Mouse (Mus musculus) thymus, adult 2 months (tissue): ENCODE data around the gene Braf. TPM values are rescaled to one million over a fixed set of nuclear protein-coding genes. Genes with fewer than 3 reads are reported as not detected.

Source experiments
- DNase-seq: peaks from one replicate; pipeline ENCODE4 v3.0.0; 2021
- H3K27ac ChIP-seq: fragments of 200-500 bp; 2 replicates; pipeline ENCODE4 v1.5.1; 2012; ENCODE audit warnings: low read length, control low read depth; ENCODE audit not compliant: control insufficient read depth, insufficient read depth
- H3K27me3 ChIP-seq: fragments of 200-500 bp; 2 replicates; pipeline ENCODE4 v1.6.1; 2012; ENCODE audit warnings: mild to moderate bottlenecking, low read length, moderate library complexity, mixed read lengths; ENCODE audit not compliant: control insufficient read depth, insufficient read depth
- H3K36me3 ChIP-seq: fragments of 200-500 bp; 2 replicates; pipeline ENCODE4 v1.6.1; 2012; ENCODE audit warnings: mild to moderate bottlenecking, low read length, moderate library complexity; ENCODE audit not compliant: control insufficient read depth, insufficient read depth
- H3K4me1 ChIP-seq: fragments of 200-500 bp; replicated peaks from 2 replicates; pipeline ENCODE4 v1.6.1; 2012; ENCODE audit warnings: low read length; ENCODE audit not compliant: control insufficient read depth, insufficient read depth
- H3K4me3 ChIP-seq: fragments of 200-500 bp; 2 replicates; pipeline ENCODE4 v1.5.1; 2012; ENCODE audit warnings: mild to moderate bottlenecking, low read length, control low read depth, moderate library complexity; ENCODE audit not compliant: control insufficient read depth, insufficient read depth
- CTCF ChIP-seq: fragments of 200-500 bp; IDR thresholded peaks from 2 replicates; pipeline ENCODE4 v1.5.1; 2012; ENCODE audit warnings: mild to moderate bottlenecking, control low read depth, low read length, moderate library complexity, borderline replicate concordance; ENCODE audit not compliant: control insufficient read depth, poor library complexity, insufficient read depth; ENCODE audit errors: extremely low read depth
- POLR2A ChIP-seq: fragments of 200-500 bp; IDR thresholded peaks from 2 replicates; pipeline ENCODE4 v1.6.1; 2012; ENCODE audit warnings: mild to moderate bottlenecking, low read length, control low read depth, moderate library complexity; ENCODE audit not compliant: control insufficient read depth, poor library complexity, insufficient read depth; ENCODE audit errors: extremely low read depth
- WGBS: fragments of 180-500 bp; shearing (Covaris S2); methylation state at CpG from one replicate; pipeline ENCODE4 v1.1.7; 2018; 5-methylcytosine and 5-hydroxymethylcytosine counted together
- polyA plus RNA-seq: library from polyadenylated mRNA; depleted of rRNA; stranded (reverse); fragments of >200 nt; gene quantifications from 2 replicates; pipeline ENCODE4 v1.2.3, GENCODE M21; 2012; rRNA removed

The Braf gene
- polyA plus RNA-seq, 1 experiment, result 15.5 TPM

DNA sequence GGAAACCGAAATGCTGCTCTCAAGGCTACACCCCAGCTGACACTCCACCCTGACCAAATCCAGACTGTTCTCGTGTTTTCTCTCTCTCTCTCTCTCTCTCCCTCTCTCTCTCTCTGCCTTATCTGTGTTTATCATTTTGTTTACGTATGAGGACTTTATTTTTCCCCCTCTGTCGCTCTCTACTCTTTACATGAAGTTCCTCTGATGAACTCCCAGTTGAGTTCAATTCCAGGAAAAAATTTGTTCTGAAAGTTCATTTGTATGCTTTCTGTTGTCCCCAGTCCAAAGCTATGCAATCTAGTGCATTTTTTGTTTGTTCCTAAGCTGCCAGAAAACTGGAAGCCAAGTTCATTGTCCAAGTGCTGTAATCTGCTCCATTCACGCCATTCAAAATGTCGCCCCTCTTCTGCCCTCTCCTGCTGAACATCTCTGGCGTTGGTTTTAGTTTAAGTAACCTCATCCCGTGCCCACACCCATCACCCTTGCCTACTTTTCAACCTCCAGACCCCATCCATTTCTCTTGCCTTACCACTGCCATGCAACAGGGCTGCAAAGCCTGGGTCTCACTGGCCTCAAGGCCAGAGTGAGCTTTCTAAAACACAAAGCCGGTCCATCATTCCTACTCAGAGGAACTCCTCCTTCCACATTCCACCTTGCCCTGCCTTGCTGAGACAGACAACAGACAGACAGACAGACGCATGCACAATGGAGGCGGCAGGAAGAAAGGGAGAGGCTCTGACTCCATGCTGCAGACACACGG is 170.2 kb downstream of the Braf start:
- H3K27me3 ChIP-seq, result peaks cover 13% of the 10 kb centered on the region
- no peak for DNase-seq
- H3K4me1 ChIP-seq, result peaks cover 7% of the 10 kb centered on the region; the same call in 1 of the 2 replicates
- no peak overlapping the region for H3K4me3 ChIP-seq
- H3K27ac ChIP-seq, result no peak overlapping the region
- TF ChIP-seq POLR2A (no peak), CTCF (no peak)
- H3K36me3 ChIP-seq, result no peaks in the 10 kb centered on the region
- WGBS, result 90% methylated on average over 12 of the region's 12 CpGs

Other genes with a start within 250 kb of the Braf start
- 2.6 and 3.2 TPM in 2 replicates for gene Dennd2a, start 167.6 kb downstream of the Braf start, polyA plus RNA-seq
- gene Adck2, start 151.6 kb downstream of the Braf start, polyA plus RNA-seq, result 17.0 and 18.8 TPM in 2 replicates
- gene Gm42420, start 139.7 kb downstream of the Braf start, polyA plus RNA-seq, result 0.96 TPM in 1 of 2 replicates, not detected in the other
- 249 and 412 TPM in 2 replicates for gene Ndufb2, start 132.9 kb downstream of the Braf start, polyA plus RNA-seq
- 77.9 and 96.3 TPM in 2 replicates for gene Mrps33, start 85.5 kb upstream of the Braf start, polyA plus RNA-seq
- gene Tmem178b, start 147.8 kb upstream of the Braf start, polyA plus RNA-seq, result 0.11 and 0.13 TPM in 2 replicates